Mouse (Mus musculus): ENCODE results near the gene Adgrg3.

Adgrg3 gene

DNA sequence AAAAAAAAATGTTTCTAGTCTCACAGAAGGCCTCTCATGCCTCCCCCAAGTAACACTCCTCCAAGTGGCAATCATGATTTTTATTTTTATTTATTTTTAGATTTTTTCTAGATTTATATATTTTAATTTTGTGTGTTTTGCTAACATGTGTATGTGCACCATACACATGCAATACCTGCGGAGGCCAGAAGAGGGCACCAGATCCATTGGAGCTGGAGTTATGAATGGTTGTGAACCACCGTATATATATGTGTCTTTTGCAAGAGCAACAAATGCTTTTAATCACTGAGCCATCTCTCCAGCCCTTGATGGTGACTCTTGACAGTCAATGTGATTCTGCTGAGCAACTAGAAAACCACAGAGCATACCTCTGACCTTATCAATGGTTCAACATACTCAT lies 7.9 kb downstream of the Adgrg3 start:
- DNase-seq (ENCODE audit: low read depth) = peak; percentile 40

DNA sequence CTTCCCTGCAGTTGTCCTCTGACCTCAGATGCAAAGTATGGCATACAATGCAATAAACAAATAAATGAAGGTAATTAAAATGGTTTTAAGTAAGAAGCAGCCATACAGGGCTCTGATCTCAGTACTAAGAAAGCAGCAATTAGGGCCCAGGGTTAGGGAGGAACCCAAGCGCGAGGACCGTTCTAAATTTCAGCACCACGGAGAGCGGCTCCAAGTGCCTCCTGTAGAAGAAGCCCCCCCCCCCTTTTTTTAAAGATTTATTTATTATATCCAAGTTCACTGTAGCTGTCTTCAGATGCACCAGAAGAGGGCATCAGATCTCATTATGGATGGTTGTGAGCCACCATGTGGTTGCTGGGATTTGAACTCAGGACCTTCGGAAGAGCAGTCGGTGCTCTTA lies 10.9 kb downstream of the Adgrg3 start:
- DNase-seq (ENCODE audit: low read depth) = peak; percentile 29

DNA sequence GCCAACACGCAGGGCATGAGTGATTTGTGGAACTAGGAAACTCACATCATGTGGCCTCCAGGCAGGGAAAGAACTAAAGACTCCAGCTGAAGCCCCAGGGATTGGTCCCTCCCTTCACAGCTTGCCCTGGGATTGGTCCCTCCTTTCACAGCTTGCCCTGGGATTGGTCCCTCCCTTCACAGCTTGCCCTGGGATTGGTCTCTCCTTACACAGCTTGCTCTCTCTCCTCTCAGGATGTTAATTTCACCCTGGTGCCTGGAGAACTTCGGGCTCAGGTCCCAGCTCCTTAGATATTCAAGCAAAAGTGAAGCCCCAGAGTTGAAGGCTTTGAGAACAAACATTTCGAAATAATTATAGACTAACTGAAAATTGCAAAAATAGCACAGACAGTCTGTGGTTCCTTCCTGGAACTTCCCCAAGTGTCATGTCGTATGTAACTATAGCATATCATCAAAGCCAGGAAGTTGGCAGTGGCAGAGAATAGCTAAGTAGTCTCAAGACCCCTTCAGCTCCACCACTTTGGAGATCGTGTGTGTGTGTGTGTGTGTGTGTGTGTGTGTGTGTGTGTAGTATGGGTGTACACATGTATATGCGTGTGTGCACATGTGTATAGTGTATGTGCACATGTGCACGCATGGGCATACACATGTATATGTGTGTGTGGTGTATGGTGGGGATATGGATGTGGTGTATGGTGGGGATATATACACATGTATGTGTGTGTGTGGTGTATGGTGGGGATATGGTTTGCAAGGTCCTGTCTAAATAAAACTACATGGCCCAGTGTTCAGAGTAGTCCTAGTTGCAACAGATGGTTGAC lies 19.8 kb downstream of the Adgrg3 start:
- no peak for DNase-seq (ENCODE audit: low read depth)

DNA sequence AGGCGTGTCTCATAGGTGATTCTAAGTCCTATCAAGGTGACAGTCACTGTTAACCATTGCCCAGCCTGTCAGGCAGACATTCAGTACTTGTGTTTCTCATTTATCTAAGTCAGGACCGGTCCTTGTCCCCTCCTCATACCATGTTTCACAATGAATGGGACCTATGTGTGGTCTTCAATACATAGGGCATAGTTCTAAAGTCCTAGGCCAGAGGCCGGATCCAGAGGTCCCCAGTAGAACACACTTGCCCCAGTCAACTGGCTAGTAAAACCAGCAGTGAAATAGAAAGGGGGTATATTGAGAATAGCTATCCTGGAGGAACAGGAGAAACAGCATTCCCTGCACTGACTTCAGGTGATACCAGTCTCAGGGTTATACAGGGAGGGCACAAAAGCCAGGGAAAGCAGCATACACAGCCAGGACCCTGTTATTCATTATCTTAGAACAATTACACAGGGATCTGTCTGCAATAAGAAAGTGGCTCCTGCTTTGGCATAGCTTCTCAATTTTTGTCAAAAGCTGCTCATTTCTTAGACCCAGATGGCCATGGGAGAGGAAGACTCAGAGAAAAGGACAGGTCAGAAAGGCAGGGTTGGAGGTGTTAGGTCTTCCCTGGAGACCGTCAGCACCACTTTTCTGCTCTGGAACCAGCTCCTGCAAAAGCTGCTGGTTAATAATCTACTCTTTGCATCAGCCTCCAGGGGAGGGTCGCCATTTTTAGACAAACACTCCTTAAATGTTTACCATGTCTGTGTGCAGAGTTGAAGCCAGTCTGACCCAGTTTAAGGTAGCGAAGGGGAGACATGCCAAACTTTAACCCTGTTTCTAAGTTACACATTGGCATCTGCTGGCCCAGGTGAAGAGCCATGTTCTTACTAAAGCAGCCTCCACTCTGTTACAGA lies 24.6 kb downstream of the Adgrg3 start:
- DNase-seq (ENCODE audit: low read depth) = no peak

DNA sequence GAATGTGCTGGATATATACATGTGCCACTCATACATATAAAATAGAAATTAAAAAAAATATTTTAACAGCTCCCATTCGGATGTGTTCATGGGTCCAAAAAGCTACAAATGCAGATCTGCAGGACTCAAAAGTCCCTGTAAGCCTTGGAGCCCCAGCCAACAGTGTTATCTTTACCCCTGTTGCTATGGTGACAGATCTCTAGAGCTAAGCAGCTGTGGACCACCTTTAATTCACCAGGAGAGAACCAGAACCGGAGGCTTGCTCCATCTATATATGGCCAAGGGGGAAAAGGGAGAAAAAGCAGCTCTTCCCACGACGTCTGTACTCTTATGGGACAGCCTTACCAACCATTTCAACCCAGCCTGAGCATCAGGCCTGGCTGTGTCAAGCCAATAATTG lies 27.3 kb downstream of the Adgrg3 start:
- no peak for DNase-seq (ENCODE audit: low read depth)

DNA sequence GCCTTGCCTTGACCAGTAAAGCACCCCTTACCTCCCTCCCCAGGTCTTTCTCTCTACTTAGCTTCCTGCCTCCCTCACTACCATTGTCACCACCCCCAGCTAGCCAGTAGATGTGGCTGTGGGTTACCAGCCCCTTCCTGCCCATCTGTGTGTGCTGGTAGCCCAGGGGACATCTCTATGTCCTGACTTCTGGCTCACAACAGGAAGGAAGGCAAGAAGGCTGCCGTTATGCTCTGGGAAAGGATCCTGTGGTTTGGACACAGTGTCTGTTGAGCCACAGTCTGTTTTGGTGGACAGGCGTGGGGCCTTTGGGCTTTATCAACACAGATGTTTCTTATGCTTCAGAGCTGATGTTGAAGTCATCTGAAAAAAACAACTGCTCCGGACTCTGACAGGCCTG lies 29.5 kb downstream of the Adgrg3 start:
- no peak for DNase-seq (ENCODE audit: low read depth)

DNA sequence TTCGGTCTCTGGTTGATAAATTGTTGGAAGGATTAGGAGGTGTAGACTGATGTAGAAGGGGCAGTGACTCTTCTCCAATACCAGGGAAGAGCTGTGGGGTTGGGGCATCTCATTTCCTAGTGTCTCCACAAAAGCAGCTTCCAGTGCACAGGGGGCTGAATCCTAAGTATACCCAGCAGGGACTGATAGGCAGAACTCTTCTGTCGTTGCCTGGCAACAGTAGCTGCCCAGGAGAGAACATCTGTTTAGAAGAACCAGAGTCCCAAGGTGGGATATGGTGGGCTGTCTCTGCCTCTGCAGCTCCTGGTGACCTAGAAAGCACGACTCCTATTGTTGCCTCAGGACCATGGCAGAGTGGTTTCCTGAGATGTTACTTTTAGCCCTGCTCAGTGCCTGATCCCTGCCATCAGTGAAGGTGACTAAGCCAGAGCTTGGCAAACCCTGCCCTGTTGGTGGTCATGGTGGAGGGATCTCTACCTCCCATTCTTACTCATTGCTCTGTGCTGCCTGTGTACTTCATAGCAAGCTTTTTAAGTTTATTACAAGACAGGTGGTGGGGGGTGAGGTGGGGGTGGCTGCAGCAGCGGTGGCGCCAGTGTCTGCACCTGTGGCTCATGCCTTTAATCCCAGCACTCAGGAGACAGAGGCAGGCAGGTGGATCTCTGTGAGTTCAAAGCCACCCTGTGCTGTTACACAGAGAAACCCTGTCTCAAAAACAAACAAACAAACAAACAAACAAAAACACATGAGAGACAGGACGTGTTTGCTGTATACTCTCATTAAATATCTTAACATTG lies 30.6 kb downstream of the Adgrg3 start:
- no peak for DNase-seq (ENCODE audit: low read depth)

DNA sequence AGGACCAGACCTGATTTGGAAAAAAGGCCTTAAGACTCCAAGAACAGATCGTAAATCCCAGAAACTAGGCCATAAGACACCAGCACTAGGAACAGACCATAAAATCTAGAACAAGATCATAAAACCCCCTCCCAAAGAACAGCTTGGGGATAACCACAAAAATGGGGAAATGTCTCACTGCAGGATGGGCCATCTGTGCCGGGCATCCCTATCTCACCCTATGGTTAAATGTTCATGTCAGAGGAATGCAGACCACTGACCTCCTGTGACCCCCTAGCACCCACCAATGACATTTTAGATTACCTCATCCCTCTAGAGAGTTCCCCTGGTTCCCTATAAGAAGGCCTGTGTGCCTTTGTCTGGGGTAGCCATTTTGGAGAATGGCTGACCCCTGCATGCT lies 32.1 kb downstream of the Adgrg3 start:
- DNase-seq (ENCODE audit: low read depth) = no peak

DNA sequence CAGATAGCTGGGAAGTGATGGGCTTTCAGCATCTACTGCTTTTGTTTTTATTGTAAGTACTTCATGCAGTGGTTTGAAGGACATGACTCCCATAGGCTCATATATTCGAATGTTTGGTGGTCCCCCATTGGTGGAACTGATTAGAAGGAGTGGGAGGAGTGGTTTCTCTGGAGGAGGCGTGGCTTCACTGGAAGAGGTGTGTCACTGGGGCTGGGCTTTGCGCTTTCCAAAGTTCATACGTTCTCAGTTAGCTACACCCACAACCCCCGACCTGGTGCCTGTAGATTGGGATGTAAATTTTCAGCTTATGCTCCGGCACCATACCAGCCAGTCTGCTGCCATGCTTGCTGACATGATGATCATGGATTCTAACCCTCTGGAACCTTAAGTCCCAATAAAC lies 36.9 kb downstream of the Adgrg3 start:
- no peak for DNase-seq (ENCODE audit: low read depth)

DNA sequence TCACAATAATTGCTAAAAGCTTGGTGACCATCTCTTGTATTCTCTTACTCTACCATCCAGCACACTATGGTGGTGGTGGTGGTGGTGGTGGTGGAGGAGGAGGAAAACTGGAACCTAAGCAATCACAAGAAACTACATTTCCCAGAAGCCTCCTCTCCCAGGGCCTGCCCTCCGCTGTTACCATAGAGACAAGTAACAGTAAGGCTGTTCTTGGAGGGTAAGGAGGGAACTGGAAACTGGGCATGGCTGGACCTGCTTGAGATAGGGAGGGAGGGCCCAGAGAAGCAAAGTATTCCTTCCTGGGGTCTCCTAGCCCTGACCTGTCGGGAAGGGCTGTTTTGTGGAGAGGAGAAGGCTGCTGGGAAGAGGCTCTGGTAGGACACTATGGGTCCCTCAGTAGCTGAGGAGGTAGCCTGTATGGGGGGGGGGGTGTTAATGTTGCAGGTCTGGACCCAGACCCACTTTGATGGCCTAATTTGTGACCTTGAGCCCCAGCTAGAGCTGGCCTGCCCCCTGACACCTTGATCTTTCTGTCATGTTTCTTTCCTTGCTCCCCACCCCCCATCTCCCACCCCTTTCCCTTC lies 37.5 kb downstream of the Adgrg3 start, which contains the start of gene Drc7:
Gene Drc7, plus strand, starts transcription at position 177 of the 584 bp plus-strand sequence.
- DNase-seq (ENCODE audit: low read depth) = no peak

DNA sequence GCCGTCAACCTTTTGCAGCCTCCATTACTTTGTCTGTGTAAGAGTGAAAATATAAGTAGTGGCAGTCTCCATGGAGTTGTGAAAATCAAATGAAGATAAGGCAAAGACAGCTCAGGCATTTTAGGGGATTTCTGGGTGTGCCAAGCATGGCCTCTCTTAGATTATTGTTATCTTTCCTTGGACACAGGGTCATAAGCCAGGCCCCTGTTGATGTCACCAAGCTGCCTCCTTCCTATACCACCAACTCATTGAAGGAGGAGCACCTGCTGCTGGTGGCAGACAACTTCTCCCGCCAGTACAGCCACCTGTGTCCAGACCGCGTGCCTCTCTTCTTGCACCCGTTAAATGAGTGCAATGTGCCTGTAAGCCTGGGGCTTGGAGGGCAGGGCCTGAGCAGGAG lies 38.9 kb downstream of the Adgrg3 start:
- DNase-seq (ENCODE audit: low read depth) = no peak

DNA sequence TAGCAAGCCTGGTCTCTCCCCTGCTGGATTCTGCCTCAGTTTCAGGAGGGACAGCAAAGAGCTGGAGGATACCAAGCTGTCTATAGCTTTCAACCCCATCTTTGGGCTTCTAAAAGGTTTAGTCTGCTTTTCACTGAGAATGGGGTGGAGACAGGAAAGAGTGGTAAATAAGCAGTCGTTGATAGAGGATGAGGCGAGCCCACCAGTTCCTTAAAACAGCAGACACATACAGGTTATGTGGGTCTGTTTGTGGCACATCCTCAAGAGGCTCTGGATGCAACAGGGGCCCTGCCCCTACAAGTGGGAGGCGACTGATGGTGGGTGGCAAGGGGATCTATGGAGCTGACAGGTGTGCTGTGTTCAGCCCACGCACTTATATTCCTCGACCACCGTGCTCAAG lies 41.2 kb downstream of the Adgrg3 start:
- no peak for DNase-seq (ENCODE audit: low read depth)

DNA sequence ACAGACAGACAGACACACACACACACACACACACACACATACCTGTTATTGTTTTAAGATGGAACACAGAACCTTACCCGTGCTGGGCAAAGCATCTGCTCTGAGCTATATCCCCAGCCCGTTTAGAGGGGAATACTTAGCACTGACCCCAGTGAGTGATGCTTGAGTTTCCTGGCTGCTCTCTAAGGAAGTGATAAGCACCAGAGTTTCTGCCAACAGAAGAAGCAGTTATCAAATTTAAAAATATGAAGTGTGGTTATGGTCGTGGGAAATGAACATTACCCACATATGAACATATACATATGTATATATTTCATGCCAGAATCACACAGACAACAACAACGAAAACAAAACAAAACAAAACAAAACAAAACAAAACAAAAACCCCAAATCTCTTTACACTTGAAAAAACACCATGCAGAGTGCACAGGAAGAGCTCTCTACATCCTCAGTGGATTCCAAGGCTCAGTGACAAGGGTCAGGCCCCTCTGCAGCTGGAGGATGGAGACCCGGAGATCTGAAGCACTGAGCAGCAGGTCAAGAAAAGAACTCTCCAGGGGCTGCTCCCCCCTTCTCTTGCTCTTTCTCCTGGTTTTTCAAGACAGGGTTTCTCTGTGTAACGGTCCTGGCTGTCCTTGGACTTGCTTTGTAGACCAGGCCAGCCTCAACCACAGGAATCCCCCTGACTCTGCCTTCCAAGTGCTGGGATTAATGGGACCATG lies 42.5 kb downstream of the Adgrg3 start:
- no peak for DNase-seq (ENCODE audit: low read depth)

DNA sequence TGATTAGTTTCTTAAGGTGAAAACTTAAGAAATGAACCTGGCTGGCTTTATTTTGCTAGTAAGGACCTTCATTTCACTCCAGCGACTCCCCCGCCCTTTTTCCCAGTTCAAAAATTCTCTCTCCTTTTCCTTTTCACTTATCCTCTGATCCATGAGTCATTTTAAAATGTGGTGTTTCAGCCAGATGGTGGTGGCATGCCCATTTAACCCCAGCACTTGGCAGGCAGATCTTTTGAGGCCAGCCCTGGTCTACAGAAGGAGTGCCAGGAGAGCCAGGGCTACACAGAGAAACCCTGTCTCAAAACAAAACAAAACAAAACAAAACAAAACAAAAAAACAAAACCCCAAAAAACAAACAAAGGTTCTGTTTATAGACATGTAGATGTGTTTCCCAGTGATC lies 47.0 kb downstream of the Adgrg3 start:
- DNase-seq (ENCODE audit: low read depth) = no peak

DNA sequence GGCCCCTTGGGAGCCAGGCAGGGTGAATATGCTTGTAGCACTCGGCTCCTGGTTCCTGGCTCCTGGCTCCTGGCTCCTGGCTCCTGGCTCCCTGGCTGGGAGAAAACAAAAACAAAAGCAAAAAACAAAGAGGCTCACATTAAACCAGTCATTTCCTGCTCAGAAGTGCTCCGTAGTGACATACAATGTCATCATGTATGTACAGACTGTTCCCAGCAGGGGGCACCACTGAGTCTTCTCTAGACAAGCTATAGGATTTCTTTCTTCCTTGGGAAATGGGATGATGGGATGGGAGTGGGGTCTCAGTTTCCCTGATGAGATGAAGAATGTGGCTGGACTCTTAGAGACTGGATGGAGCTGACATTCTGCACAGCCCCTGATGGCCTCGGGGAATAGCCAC lies 50.1 kb downstream of the Adgrg3 start:
- DNase-seq (ENCODE audit: low read depth) = peak; percentile 84

DNA sequence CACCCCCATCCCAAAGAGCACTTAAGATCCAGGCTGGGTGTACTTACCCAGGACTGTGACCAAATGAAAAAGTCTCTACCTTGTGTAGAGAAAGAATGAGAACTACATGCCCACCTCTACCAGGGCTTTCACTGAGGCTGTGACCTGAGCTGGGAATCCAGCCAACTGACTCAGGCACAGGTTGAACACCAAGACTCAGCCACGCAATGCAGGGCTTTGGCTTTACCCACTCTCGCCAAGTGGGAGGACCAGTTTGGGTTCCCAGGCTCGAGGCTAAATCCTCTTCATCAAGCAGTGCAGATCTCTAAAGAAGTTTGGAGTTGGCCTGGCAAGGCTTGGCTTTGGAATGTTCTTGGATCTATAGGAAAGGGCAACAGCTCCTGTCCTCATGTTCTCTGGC lies 58.0 kb downstream of the Adgrg3 start:
- no peak for DNase-seq (ENCODE audit: low read depth)

DNA sequence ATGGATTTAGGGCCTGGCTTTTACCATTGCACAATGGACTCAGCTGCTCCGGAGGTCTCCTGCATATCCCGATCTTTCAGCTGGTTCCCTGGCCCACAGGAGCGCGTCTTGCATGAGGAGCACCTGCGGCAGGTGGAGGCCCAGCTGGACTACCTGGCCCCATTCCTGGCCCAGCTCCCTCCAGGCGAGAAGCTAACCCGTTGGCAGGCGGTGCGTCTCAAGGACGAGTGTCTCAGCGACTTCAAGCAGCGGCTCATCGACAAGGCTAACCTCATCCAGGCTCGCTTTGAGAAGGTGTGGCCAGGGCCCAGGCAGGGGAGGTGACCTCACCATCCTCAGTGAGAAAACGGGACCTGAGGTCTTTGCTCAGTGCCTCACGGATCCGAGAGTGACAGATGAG lies 58.7 kb downstream of the Adgrg3 start:
- no peak for DNase-seq (ENCODE audit: low read depth)

DNA sequence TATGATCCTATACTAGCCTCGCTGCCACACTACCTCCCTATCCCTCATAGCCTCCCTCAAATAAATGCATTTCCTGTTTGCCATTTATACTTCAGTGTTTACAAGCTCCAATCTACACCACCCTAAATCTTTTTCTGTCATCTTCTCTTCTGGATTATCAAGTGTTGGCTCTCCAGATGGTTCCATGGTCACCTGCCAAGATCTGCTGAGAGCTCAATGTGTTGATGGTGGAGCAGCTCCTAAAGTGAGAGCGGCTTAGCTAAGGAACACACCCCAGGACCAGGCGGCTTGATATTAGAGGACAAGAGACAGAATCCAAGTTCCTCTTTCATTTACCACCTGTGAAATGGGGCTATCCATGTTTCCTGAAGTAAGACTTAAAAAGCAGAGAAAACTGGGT lies 60.6 kb downstream of the Adgrg3 start:
- DNase-seq (ENCODE audit: low read depth) = no peak

DNA sequence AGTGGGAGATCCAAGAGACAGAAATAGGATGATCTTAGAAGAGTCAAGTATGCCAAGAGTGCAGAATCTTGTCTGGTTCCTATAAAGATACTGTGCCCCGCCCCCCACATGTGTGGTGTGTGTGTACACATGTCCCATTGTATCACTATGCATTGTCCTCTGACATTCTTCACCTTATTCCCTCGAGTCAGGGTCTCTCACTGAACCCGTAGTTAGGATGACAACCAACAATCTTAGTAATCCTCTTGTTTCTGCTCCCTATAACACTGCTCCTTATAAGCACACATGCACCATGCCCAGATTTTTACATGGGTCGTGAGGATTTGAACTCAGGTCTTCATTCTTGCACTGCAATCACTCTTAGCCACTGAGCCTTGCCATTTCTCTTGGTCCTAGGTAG lies 61.8 kb downstream of the Adgrg3 start:
- no peak for DNase-seq (ENCODE audit: low read depth)

DNA sequence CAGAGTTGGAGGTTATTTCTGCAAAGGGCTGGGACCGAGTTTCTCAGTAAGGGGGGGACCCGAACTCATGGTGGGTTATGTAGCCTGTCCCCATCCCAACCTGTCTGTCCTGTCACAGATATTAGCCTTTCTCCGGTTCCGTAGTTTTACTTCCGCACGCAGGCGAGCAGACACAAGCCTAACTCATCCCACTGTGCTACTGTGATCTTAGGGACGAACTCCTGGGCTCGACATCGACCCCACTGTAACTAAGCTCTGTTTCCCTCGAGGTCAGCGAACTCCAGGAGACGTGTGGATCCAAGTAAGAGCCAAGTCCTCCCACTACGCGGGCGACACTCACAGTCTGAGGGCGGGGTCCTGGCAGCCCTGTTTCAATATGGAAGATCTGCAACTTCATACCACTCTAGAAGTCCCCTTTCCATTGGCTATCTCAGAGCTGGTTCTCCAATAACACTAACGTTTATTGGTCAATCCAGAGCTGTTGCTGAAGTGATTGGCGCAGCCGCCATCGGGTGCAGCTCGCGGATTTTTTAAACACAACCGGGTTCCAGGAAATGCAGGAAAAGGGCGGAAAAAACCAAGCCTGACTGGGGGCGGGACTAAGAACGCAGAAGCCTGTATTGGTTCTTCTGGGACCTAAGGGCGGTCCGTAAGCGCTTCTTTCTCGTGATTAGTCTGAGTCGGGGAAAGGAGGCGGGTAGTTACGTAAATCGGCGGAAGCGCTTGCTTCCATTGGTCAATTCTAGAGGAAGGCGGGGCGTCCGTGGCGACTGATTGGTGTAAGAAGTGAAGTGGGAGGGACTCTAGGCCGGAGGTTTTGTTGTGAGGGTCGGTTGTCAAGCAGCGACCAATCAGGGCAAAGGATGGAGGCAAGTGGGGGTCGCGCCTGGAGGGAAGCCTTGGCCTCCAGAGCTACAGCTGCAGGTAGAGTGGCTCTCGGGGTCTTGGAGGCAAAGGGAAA lies 63.2 kb downstream of the Adgrg3 start, which contains the start of gene Katnb1:
Gene Katnb1, plus strand, starts transcription at position 806 of the 961 bp plus-strand sequence.
- DNase-seq (ENCODE audit: low read depth) = peak; percentile 100

Data from induced T-regulatory cell, adult 2 months (primary cell).